Comparison of ENCODE assay signal across 8 mouse cellular contexts in genomic region chr3:95760106-95760505, GRCm38 (mm10). TPM values are rescaled to one million over a fixed set of nuclear protein-coding genes. Genes with fewer than 3 reads are reported as not detected.
DNase-seq lines count a peak whose midpoint lies in the region; ATAC-seq and TF ChIP-seq lines count a peak whose summit lies in the region.

TSS of gene Tars2 (minus strand) at chr3:95760206.

- no peaks in the 10 kb centered on the region for H3K9me3 ChIP-seq in ES-Bruce4 (replicated peaks; ENCODE audit: control insufficient read depth, insufficient read depth, low read length, poor library complexity, severe bottlenecking)
- H3K9me3 ChIP-seq in hindbrain, embryonic 13.5 days: no peaks in the 10 kb centered on the region
- H3K9me3 ChIP-seq in liver, embryonic 14.5 days (ENCODE audit: control insufficient read depth, low read length): no peaks in the 10 kb centered on the region

- TF ChIP-seq EP300 in ES-Bruce4 (IDR thresholded peaks at IDR 0.05; ENCODE audit: insufficient read depth, low read depth, low read length): no peak
- TF ChIP-seq EP300 in liver, embryonic 14.5 days (IDR thresholded peaks at IDR 0.05; ENCODE audit: low read depth): no peak

- H3K4me3 ChIP-seq in ES-Bruce4 (ENCODE audit: low read depth, low read length): no peak within 1 kb of the TSS
- no peak within 1 kb of the TSS for H3K4me3 ChIP-seq in hindbrain, embryonic 13.5 days
- no peak within 1 kb of the TSS for H3K4me3 ChIP-seq in liver, embryonic 14.5 days (ENCODE audit: insufficient read depth in 1 of 2, low read depth in 2 of 2, low read length in 2 of 2)

- 86% methylated on average over 6 of the region's 6 CpGs for WGBS in hindbrain, embryonic 13.5 days
- 74% methylated on average over 6 of the region's 6 CpGs for WGBS in liver, embryonic 14.5 days (ENCODE audit: insufficient replicate concordance)

- H3K36me3 ChIP-seq in ES-Bruce4 (ENCODE audit: control insufficient read depth, insufficient read depth, low read length, poor library complexity, severe bottlenecking): no peaks in the 10 kb centered on the region
- H3K36me3 ChIP-seq in hindbrain, embryonic 13.5 days: peaks cover 20% of the 10 kb centered on the region
- peaks cover 10% of the 10 kb centered on the region for H3K36me3 ChIP-seq in liver, embryonic 14.5 days (replicated peaks; ENCODE audit: control insufficient read depth, insufficient read depth, low read depth)

- H3K4me2 ChIP-seq in hindbrain, embryonic 13.5 days: no peak within 1 kb of the TSS
- H3K4me2 ChIP-seq in liver, embryonic 14.5 days (ENCODE audit: low read depth): no peak within 1 kb of the TSS

- H3K4me1 ChIP-seq in ES-Bruce4 (ENCODE audit: control insufficient read depth, insufficient read depth, low read length): no peaks in the 10 kb centered on the region
- H3K4me1 ChIP-seq in hindbrain, embryonic 13.5 days (replicated peaks): no peaks in the 10 kb centered on the region
- H3K4me1 ChIP-seq in liver, embryonic 14.5 days (replicated peaks; ENCODE audit: control insufficient read depth in 2 of 2, insufficient read depth in 2 of 2, low read length in 1 of 2): no peaks in the 10 kb centered on the region

- no peak for TF ChIP-seq CTCF in ES-Bruce4 (IDR thresholded peaks at IDR 0.05; ENCODE audit: low read depth, low read length)
- TF ChIP-seq CTCF in liver, embryonic 14.5 days (IDR thresholded peaks at IDR 0.05; ENCODE audit: low read depth): no peak

- no peak for DNase-seq in gastrocnemius, adult 18-20 months (ENCODE audit: low spot score)
- DNase-seq in liver, embryonic 14.5 days (ENCODE audit: low read depth in 3 of 3, low spot score in 3 of 3): no peak
- DNase-seq in spleen, adult 12 weeks (ENCODE audit: low spot score): no peak
- no peak for DNase-seq in right cerebral cortex, adult 2 months (ENCODE audit: low spot score in 2 of 2)
- DNase-seq in frontal cortex, postnatal 14 days (ENCODE audit: low spot score in 2 of 2): no peak

- ATAC-seq in activated CD4-positive, CD25-positive, alpha-beta regulatory T cell, adult 4 months: no peak
- no peak for ATAC-seq in hindbrain, embryonic 13.5 days (ENCODE audit: low FRiP score)
- no peak for ATAC-seq in liver, embryonic 14.5 days (ENCODE audit: insufficient read depth)

- no peak within 1 kb of the TSS for H3K9ac ChIP-seq in ES-Bruce4 (ENCODE audit: low read depth, poor library complexity, severe bottlenecking)
- no peak within 1 kb of the TSS for H3K9ac ChIP-seq in hindbrain, embryonic 13.5 days
- no peak within 1 kb of the TSS for H3K9ac ChIP-seq in liver, embryonic 14.5 days (replicated peaks)

- peak within 1 kb of the TSS; percentile 67 for H3K27ac ChIP-seq in ES-Bruce4 (ENCODE audit: insufficient read depth, low read length)
- H3K27ac ChIP-seq in hindbrain, embryonic 13.5 days: no peak within 1 kb of the TSS
- H3K27ac ChIP-seq in liver, embryonic 14.5 days: no peak within 1 kb of the TSS

- no peaks in the 10 kb centered on the region for H3K27me3 ChIP-seq in ES-Bruce4 (ENCODE audit: control insufficient read depth, insufficient read depth, low read length, poor library complexity, severe bottlenecking)
- H3K27me3 ChIP-seq in hindbrain, embryonic 13.5 days: no peaks in the 10 kb centered on the region
- no peaks in the 10 kb centered on the region; the same call in 1 of the 2 replicates for H3K27me3 ChIP-seq in liver, embryonic 14.5 days (ENCODE audit: control insufficient read depth, insufficient read depth, low read length)

- TF ChIP-seq POLR2A in ES-Bruce4 (IDR thresholded peaks at IDR 0.05; ENCODE audit: insufficient read depth, low read length): no peak

RNA-seq across cellular contexts. Expression of gene Tars2, which starts in this region (rescaled TPM):
- polyA plus RNA-seq in ES-Bruce4 (2011; ENCODE audit: insufficient read depth, insufficient read length, low read depth, missing spikeins): 74.5 and 78.3 TPM in 2 replicates
- polyA plus RNA-seq in activated CD4-positive, CD25-positive, alpha-beta regulatory T cell, adult 4 months (2017; shearing (Covaris generic)): 10 to 100 TPM; 67.4 to 73.6 TPM
- total RNA-seq in gastrocnemius, adult 18-20 months (2021): 10 to 100 TPM; 25.7 to 26.7 TPM
- polyA plus RNA-seq in hindbrain, embryonic 13.5 days (2015; fragmentation: Nextera tagmentation; extraction: Ambion mirVana): 41.0 and 44.9 TPM in 2 replicates
- 14.5 and 19.9 TPM in 2 replicates for polyA plus RNA-seq in liver, embryonic 14.5 days (2012; rRNA removed)
- polyA plus RNA-seq in liver, embryonic 14.5 days (2014; fragmentation: Nextera tagmentation; extraction: Ambion mirVana): 37.1 and 39.9 TPM in 2 replicates
